Mouse (Mus musculus): ENCODE results near the gene Mogat2.

The Mogat2 gene

DNA sequence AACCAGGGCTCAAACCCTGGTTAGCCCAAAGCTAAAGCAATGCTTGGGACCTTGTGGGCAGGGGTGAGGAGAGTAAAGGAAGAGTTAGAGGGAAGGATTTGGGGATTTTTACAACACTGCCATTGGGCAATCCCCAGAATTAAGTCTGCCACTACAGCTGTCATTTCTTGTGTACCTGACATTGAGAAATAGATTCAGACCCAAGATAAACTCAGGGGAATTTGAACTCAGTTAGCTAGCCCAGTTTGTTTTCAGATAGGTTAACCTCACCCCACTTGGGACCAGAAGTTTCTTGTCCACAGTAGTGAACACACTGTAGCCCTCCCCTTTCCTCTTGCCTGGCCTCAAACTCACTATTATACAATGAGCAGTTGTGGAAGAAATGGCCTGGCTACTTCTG lies 47.0 kb downstream of the Mogat2 start:
- DNase-seq, result no peak

DNA sequence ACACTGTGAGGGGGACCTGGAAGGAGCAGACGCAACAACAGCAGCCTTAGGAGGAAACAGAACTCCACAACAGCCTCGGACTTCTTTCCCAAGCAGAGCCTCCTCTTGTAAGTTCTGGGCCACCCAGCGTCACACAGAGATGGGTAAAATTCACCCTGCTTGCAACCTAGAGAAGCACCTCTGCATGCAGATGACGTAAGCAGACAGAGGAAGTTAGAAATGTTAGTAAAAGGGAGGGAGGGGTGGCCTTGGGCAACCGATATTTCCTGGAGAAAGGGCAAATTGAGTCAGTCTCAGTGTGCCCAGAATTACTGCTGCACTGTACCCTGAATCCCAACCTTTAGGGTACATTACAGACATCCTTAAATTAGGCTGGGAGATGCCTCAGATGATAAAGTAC lies 48.5 kb downstream of the Mogat2 start:
- no peak for DNase-seq

DNA sequence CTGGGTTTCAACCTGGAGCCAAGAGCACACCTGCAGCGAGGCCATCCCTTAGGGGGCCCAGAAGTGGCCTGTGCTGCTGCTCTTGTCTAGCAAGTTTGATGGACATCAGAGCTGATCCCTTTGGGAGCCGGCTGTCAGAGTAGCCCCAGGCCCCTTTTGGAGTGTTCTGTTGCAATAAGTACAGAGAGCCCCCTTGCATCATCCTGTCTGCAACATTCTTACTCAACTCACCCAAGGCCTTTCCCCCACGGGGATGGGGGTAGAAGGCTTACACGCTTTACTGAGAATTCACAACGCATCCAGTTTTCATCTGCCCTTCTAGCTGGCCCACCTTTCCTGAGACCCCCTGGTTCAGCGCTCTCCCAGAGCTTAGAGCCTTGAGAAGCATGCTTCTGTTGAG lies 49.8 kb downstream of the Mogat2 start:
- DNase-seq, result no peak

DNA sequence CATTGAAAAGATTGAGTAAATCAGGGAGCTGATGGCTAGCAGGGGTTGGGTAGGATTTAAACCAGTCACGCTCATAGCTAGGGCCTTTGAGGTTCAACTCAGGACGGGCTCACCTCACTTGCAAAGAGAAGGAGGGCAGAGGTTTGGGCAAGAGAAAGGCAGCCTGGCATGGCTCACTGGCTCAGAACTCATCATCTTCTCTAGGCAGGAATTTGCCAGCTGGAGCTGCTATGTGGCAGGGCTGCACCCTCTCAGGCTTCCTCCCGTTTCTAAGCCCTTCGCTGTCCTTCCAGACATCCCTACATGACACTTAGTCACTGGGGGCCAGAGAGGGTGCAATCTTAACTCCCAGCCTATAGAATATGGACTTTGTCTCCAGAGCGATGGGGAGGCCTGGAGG lies 51.0 kb downstream of the Mogat2 start:
- no peak for DNase-seq

DNA sequence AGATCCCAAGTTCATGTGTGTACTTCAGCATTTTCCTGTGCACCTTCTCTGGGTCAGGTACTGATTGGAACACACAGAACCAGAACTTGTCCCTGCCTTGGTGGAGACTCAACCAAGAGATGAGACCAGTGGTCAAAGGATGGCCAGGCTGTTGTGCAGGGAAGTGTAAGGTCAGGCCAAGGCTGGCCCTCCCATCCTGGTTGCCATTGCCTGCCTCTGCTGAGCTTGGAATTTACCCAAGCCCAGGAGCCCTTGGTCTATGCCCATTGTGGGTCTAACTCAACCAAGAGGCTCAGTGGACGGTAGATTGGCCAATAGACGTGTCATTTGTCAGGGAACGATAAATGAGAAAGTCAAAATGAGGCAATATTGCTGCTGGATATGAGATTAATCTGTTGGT lies 53.0 kb downstream of the Mogat2 start:
- no peak for DNase-seq

DNA sequence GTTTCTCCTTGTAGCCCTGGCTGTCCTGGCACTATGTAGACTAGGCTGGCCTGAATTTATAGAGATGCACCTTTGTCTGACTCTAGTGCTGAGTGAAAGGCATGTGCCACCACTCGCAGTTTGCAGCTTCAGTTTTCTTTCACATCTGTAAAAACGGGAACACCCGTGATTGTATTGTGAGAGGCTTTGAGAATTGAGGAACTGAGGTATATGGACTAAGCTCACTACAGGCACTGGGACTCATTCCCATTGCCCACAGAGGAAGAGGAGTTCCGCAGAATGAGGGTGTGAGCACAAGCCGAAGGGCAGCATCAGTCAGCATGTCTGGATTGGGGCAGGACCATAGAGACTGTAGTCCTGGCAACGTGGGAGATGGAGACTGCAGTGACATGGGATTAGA lies 54.7 kb downstream of the Mogat2 start:
- no peak for DNase-seq

DNA sequence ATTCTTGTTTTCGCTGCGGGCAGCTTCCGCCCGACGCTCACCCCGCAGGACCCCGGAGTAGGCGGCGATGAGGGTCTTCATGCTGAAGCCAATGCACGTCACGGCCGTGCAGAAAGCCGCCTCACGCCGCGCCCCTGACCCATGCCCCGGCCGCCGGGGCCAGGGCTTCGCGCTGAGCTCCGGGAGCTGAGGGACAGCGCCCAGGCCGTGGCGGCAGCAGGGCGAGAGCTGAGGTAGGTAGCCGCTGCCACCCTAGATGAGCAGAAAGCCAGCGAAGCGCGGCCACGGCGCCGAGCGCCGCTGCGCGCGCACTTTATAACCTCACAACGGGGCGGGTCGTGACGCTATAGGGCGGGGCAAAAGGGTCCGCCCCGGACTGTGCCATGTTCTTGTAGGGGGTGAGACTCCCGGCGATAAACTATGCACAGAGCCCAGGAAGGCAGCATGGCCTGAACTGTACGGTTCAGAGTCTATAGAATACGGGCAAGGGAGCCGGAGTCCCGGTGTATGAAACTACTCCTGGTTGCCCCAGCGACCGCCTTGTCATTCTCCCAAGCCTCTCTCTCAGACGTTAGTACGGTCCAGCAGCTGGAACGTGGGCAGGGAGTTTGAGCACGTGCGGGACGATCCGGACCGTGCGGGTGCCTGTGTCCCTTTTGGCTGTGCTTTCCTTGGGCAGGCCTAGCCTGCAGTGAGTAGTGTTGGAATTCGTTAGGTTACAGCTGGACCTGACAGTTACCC lies 55.8 kb downstream of the Mogat2 start, which contains the start of gene Dgat2:
Dgat2 (minus strand) TSS at position 288 of the 741 bp plus-strand sequence.
- peak; percentile 92 for DNase-seq

DNA sequence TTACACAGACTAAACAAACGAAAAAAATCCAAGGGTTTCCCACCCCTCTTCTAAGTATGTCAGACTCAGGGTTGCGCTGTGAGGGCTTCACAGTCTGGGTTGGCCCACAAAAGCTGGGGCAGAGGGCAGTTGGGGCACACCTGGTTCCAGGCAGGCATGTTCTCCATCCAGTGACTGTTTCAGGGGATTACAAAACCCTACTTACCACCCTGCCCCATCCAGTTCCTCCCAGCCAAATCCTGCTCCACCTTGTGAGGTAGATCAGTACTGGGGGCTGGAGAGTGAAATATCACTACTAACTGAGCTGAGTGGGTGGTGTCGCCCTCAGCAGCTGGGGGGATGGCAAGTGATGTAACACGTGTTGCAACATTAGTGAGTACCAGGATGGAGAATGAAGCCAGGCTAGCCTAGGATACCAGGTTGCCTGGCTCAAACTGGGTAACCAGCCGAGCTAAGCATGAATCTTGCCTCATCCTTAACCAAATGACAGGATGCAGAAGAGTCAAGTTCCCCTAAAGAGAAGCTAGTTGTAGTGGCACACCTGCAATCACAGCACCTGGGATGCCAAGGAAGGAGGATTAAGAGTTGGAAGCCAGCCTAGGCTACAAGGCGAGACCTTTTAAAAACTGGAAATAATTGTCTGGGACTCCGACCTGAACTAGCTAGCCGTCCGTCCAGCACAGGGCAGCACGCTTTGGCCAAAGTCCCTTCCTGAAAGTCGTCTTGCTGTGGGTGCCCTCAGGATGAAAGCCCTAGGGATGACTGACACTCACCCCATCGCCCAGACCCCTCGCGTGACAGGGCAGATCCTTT lies 56.6 kb downstream of the Mogat2 start:
- DNase-seq, result peak; percentile 27

DNA sequence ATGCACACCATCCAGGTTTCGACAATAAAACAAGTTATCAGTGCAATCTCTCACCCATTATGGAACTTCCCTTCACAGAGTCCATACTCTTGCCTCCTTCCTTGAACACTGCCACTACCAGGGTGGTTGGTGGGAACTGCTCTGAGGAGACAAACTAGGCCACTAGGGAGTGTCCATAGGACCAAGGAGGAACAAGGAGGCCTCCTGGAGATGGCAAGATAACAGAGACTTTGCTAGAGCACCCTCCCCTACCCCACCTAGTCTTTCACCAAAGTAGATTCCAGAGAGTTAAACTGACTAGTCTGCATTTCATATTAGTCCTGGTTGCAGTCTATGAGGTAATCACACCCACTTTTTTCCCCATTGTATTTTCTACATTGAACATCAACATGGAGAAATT lies 58.3 kb downstream of the Mogat2 start:
- DNase-seq, result no peak

DNA sequence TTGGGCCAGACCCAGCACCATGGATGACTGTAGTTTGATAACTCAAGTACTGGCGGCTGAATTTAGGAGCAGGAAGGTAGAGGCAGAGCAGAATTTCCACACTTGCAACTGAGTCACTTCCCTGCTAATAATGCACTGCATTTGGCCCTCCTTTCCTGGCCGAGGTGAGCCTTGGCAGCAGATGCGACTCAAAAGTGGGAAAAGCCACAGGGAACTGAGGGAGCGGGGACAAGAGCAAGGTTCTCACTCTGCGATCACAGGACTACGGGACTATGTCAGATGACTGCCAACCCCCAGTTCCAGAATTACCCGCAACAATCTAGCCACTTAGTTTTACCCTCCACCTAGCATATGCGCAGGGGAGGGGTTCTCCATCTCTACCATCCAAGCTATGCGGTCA lies 59.1 kb downstream of the Mogat2 start:
- no peak for DNase-seq

DNA sequence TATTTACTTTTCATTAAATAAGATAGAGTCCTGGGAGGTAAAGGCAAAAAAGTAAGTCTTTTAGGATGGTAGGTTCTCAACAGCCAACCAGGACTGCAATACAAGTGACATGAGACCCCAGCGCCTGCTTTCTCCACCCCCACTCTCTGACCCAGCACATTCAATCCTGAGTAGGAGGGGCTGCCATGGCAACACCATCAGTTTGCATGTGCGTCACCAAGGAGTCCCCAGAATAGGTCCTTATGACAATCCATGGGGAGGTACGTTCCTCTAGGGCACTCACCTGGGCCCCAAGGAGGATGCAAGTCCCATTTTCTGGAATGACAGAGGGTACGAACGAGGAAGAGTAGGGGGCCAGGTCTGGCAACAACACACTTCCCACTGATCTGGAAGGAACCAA lies 61.0 kb downstream of the Mogat2 start:
- DNase-seq, result no peak

DNA sequence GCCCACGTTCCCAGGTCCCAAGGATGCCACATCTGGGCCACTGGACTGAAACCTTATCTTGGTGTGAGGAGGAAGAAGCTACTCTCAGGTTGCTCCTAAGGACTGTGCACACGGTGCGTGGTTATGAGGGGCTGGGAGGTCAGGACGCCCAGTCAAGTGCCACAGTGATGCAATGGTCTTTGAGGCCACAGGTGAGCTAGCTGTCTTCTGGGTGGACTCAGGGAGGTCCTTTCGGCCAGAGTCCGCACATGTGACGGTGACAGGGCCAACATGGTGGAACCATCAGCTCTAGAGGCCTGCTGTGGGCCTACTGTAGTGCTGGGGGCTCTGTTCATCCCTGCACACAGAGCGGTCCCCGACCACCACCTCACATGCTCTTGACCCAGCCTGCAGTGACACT lies 62.8 kb downstream of the Mogat2 start:
- no peak for DNase-seq

DNA sequence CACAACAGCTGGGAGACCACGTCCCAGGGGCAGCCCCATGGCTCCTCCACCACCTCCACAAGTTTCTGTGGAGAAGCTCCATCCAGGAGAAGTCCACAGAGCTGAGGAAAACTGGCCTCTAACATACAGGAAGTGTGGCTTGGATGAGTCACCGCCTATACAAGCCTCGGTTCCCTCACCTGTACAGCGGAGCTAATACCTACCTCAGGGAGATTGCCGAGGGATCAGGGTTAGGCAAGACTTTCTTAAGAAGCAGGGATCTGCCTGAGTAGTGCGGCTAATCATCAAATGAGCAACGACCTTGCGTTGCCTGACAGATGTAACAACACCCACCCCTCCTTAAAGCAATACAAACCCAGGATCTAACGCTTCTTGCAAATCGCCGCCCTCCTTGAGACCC lies 63.3 kb downstream of the Mogat2 start:
- no peak for DNase-seq

DNA sequence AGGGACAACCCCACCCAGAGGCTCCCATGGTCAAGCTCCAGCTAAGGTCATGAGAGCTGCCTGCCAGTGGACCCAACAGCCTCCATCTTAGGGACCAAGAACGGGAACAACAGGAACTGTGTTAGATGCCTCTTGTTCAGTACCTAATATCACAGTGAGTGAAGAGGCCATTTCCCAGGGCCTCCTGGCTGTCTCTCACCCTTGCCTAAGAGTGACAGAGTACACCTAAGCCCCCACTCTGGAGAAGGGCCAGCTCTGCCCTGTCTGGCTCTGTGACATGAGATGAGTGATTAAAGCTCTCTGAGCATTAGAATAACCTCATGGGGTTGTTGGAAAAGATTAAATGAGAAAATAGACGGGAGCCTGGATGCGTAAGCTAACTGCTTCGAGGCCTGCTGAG lies 64.4 kb downstream of the Mogat2 start:
- DNase-seq, result no peak

DNA sequence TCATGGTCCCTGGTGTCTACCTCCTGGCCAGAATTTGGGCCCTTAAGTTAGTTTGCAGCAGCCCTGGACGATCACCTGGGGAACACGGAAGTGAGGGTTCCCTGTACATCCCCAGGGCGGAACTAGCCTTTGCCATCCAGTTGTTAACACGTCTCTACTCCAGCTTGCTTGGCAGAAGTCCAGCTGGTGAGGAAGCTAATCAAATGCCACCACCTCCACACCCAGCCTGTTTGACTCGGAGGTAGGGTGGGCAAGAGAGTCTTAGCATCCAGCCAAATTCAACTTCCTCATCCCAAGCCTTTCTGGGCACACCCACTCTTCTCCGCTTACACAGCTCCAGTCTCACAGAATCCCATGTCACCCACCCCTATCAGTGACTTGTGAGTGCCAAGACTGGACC lies 65.5 kb downstream of the Mogat2 start:
- peak; percentile 33 for DNase-seq

DNA sequence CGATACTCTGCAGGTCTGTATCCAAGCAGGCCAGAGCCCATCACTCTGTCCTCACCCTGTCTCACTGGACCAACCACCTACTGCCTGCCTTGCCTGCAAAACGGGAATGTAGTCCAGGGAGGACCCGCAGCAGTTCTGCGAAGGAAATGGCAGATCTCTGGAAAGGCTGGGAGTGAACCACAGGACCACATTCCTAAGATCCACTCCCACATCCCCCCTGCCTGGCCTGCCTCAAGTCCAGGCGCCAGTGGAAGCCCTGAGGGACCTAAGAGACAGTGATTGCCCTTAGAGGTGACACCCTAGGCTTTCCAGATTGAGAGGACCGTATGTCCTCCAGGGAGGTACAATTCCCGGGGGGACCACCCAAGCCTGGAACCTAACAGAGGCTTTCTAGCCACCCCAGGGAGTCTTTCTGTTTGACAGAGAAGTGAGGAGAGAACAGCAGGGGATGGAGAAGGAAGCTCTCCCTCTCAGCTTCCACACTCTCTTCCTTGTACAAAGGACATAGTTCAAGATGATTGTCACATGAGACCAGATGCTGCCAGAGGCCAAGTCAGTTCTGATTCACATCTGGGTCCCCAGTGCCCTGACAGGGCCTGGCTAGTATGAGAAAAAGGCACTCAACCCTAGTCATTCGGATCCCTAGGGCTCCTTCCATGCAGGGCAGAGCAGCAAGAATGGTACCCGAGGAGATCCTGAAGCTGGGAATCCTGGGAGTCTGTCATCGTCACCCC lies 66.5 kb downstream of the Mogat2 start:
- no peak for DNase-seq

DNA sequence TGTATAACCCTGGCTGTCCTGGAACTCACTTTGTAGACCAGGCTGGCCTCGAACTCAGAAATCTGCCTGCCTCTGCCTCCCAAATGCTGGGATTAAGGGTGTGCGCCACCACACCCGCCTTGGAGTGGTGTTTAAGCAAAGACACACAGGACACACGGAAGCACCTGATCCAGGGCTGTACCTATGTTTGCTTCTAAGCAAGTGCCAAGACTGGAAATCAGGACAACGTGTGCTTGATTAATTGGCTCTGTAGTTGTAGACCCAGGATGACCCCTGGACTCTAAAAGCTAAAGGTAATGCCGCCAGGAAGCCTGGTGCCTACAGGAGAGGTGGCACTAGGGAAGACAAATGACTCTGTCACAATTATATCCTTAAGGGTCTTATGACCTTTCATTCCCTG lies 67.9 kb downstream of the Mogat2 start:
- DNase-seq, result no peak

DNA sequence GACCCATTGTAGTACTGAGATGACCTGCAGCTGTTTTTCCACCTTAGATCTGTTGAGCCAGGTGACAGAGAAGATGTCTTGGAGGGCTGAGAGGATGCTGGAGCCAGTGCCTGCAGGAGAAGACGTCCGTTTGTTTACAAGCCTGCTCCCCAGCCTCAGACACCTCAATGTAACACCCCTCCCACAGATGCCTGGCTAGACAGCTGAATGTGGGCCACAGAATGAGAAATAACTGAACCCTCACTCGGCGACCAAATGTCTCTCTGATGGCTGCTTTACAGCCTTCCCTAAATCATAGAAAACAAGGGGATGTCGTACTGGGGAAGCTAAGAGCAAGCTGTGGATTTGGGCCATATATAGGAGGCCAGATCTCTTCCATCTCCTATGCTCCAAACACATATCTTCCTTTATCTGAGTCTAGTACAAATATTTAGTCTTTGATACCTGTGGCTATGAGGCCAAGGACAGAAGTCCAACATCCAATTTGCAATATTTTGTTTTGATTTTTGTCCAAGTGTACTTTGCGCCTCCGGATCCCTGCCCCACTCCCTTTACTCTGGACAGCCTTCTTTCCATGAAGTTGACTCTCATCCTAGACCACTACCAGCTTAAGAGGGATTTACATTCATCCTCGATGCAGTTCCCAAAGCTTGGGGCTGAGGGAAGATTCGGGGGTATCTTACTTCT lies 68.6 kb downstream of the Mogat2 start:
- no peak for DNase-seq
